Mouse (Mus musculus) liver, embryonic 11.5 days (tissue): Measurements from ENCODE around the gene Ggps1. TPM values are rescaled to one million over a fixed set of nuclear protein-coding genes. Genes with fewer than 3 reads are reported as not detected.

Experiments used
- ATAC-seq: fragments of 200-750 bp; cut with Nextera tagmentation; replicated peaks from 2 replicates; pipeline ENCODE4 v1.8.0; 2017; ENCODE audit warnings: moderate number of reproducible peaks, mild to moderate bottlenecking, moderate TSS enrichment, moderate library complexity; ENCODE audit not compliant: low FRiP score
- DNase-seq: peaks from one replicate; pipeline ENCODE4 v3.0.0-alpha.2; 2017; ENCODE audit warnings: low spot score
- H3K27ac ChIP-seq: fragments of 300-500 bp; sonication (generic); 2 replicates; pipeline ENCODE4 v1.5.1; 2014; ENCODE audit warnings: mild to moderate bottlenecking, low read depth, low read length, control low read depth
- H3K27me3 ChIP-seq: fragments of 300-500 bp; sonication (generic); replicated peaks from 2 replicates; pipeline ENCODE4 v1.6.1; 2014; ENCODE audit warnings: low read length, mixed read lengths; ENCODE audit not compliant: control insufficient read depth, insufficient read depth
- H3K36me3 ChIP-seq: fragments of 300-500 bp; sonication (generic); 2 replicates; pipeline ENCODE4 v1.6.1; 2014; ENCODE audit warnings: mild to moderate bottlenecking, low read length, moderate library complexity, mixed read lengths; ENCODE audit not compliant: control insufficient read depth, insufficient read depth
- H3K4me1 ChIP-seq: fragments of 300-500 bp; sonication (generic); replicated peaks from 2 replicates; pipeline ENCODE4 v1.6.1; 2014; ENCODE audit warnings: low read length, mixed read lengths; ENCODE audit not compliant: control insufficient read depth, insufficient read depth
- H3K4me2 ChIP-seq: fragments of 300-500 bp; sonication (generic); 2 replicates; pipeline ENCODE4 v1.6.1; 2014; ENCODE audit warnings: mild to moderate bottlenecking, control low read depth, moderate library complexity
- H3K4me3 ChIP-seq: fragments of 300-500 bp; sonication (generic); 2 replicates; pipeline ENCODE4 v1.5.1; 2014; ENCODE audit warnings: low read depth, low read length, control low read depth
- H3K9ac ChIP-seq: fragments of 300-500 bp; sonication (generic); 2 replicates; pipeline ENCODE4 v1.6.1; 2014; ENCODE audit warnings: low read depth, low read length, control low read depth
- H3K9me3 ChIP-seq: fragments of 300-500 bp; sonication (generic); 2 replicates; pipeline ENCODE4 v1.6.1; 2016; ENCODE audit warnings: low read length, inconsistent platforms, mixed read lengths; ENCODE audit not compliant: control insufficient read depth
- whole genome bisulfite sequencing: fragments of 180-500 bp; shearing (Covaris S2); extraction: QIAGEN DNeasy Blood & Tissue Kit; methylation state at CpG from one replicate; pipeline ENCODE4 v1.1.7; 2014; 5-methylcytosine and 5-hydroxymethylcytosine counted together
- polyA plus RNA-seq: library from polyadenylated mRNA; unstranded; fragments of >200 nt; fragmentation: Nextera tagmentation; extraction: Ambion mirVana; gene quantifications from 2 replicates; pipeline ENCODE4 v1.2.1, GENCODE M21; 2014

Ggps1 gene
- polyA plus RNA-seq, 1 experiment from 2014 or later = 27.4 TPM

DNA sequence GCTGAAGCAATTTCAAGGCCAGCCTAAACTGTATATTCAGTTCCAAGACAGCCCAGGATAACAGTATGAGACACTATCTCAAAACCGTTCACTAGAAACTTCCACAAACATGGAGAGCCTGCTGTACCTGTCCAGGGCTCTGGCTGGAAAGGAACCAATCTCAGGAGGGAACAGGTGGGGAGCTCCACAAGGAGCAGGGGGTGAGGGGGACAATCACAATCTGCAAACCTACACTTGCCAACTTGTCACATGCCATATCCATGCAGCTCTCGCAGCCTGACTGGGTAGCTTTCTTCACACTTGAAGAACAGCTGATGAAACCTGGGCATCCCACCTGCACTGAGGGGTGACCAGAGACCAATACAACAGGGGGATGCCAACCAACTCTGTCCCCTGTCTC, 49.3 kb downstream of the Ggps1 start:
- ATAC-seq (no peak), DNase-seq (no peak)
- no peak overlapping the region for H3K27ac ChIP-seq
- WGBS = 92% methylated on average over 2 of the region's 2 CpGs
- H3K27me3 ChIP-seq = no peaks in the 10 kb centered on the region
- H3K4me3 ChIP-seq = no peak overlapping the region
- H3K9me3 ChIP-seq = no peaks in the 10 kb centered on the region
- H3K9ac ChIP-seq = no peak overlapping the region
- peaks cover 11% of the 10 kb centered on the region for H3K4me1 ChIP-seq
- no peak overlapping the region for H3K4me2 ChIP-seq
- peaks cover 11% of the 10 kb centered on the region for H3K36me3 ChIP-seq

- Histone ChIP-seq H3K9me3 (no peaks in the 10 kb centered on the region), H3K36me3 (peaks cover 12% of the 10 kb centered on the region), H3K4me3 (no peak overlapping the region), H3K4me1 (peaks cover 3% of the 10 kb centered on the region), H3K27me3 (no peaks in the 10 kb centered on the region), H3K27ac (no peak overlapping the region), H3K4me2 (no peak overlapping the region), H3K9ac (no peak overlapping the region)
- DNase-seq (no peak), ATAC-seq (peak; percentile 27; the same call in 1 of the 2 replicates)
- 94% methylated on average over 4 of the region's 4 CpGs for WGBS
Observed at GRCm38 (mm10) chr13:14011454-14011995, 51.8 kb downstream of the Ggps1 start.

DNA sequence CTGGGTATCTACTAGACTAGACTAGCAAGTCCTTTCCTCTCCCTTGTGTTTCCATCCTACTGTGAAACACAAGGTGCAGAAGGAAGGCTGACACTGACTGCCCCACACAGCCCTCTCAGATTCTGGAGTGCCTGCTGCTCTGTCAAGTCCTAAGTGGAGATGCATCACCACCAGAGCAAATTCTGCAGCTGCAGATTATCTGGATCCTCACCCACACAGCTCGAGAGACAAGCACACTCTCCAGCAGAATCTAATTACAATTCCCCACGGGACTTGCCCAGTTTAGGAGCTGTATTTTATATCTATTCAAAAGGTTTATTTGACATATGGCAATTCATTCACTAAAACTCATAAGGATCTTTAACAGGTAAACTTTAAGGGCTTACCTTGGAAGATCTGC, 57.2 kb downstream of the Ggps1 start:
- no peaks in the 10 kb centered on the region for H3K9me3 ChIP-seq
- ATAC-seq = no peak
- H3K36me3 ChIP-seq = peaks cover 18% of the 10 kb centered on the region; the same call in 1 of the 2 replicates

DNA sequence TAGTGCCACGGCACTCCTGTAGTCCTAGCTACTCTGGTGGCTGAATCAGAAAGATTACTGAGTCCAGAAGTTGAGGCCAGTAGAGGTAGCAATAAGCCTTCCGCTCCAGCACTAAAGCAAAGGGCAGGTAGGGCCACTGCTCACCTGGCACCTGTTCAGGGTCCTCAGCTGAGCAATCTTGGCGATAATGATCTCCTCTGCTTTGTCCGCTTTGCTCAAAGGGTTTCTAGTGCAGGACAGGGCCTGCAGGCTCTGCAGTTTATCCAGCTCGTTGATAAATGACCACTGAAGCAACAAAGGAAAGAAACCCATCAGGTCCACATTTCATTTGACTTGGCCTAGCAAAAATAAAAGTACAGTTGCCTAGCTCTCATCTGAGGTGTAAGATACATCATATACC, 58.3 kb downstream of the Ggps1 start:
- Histone ChIP-seq H3K4me2 (no peak overlapping the region), H3K27ac (no peak overlapping the region), H3K27me3 (no peaks in the 10 kb centered on the region), H3K4me1 (no peaks in the 10 kb centered on the region), H3K36me3 (peaks cover 18% of the 10 kb centered on the region; the same call in 1 of the 2 replicates), H3K9ac (no peak overlapping the region), H3K4me3 (no peak overlapping the region), H3K9me3 (no peaks in the 10 kb centered on the region)
- ATAC-seq = no peak
- no peak for DNase-seq
- 89% methylated on average over 5 of the region's 5 CpGs for WGBS

More for the DNA sequence above, 57.2 kb downstream of the Ggps1 start:
- Histone ChIP-seq H3K9ac (no peak overlapping the region), H3K27me3 (no peaks in the 10 kb centered on the region), H3K4me1 (no peaks in the 10 kb centered on the region), H3K27ac (no peak overlapping the region), H3K4me3 (no peak overlapping the region), H3K4me2 (no peak overlapping the region)
- WGBS = 75% methylated on average over 2 of the region's 2 CpGs
- DNase-seq = no peak

GRCm38 (mm10) chr13:14004086-14004485, 59.2 kb downstream of the Ggps1 start:
- Histone ChIP-seq H3K27ac (no peak overlapping the region), H3K27me3 (no peaks in the 10 kb centered on the region), H3K4me3 (no peak overlapping the region), H3K4me2 (no peak overlapping the region), H3K36me3 (peaks cover 23% of the 10 kb centered on the region), H3K4me1 (no peaks in the 10 kb centered on the region), H3K9me3 (no peaks in the 10 kb centered on the region), H3K9ac (no peak overlapping the region)
- ATAC-seq (no peak), DNase-seq (no peak)
- WGBS = 75% methylated on average over 4 of the region's 4 CpGs

GRCm38 (mm10) chr13:14002706-14003105, 60.6 kb downstream of the Ggps1 start:
- WGBS = 84% methylated on average over 2 of the region's 2 CpGs
- no peak for ATAC-seq
- Histone ChIP-seq H3K9me3 (no peaks in the 10 kb centered on the region), H3K27me3 (no peaks in the 10 kb centered on the region), H3K4me3 (no peak overlapping the region), H3K4me1 (no peaks in the 10 kb centered on the region), H3K27ac (no peak overlapping the region), H3K4me2 (no peak overlapping the region), H3K36me3 (peaks cover 29% of the 10 kb centered on the region), H3K9ac (no peak overlapping the region)
- no peak for DNase-seq

Other genes starting within 250 kb of the Ggps1 start
- 62.7 and 66.8 TPM in 2 replicates for gene B3galnt2, start 109.0 kb downstream of the Ggps1 start, polyA plus RNA-seq
- gene Tbce, start 23.9 kb downstream of the Ggps1 start, polyA plus RNA-seq = 49.3 and 50.9 TPM in 2 replicates
- 42.2 and 45.2 TPM in 2 replicates for gene Arid4b, start 256 bp downstream of the Ggps1 start, polyA plus RNA-seq